Mouse (Mus musculus) testis, postnatal 10 days (tissue): ENCODE results near the gene Gm12794.
"Not testable (repeated sequence)": the region's sequence is repeated elsewhere in the genome, so short reads cannot be mapped to it uniquely, and the experiment has no call there.

Experiments
- DNase-seq: peaks from one replicate; pipeline ENCODE4 v3.0.0; 2021; ENCODE audit warnings: low spot score

The Gm12794 gene

GRCm38 (mm10) chr4:101940107-101940506 is at the start of gene Gm12794:
TSS of gene Gm12794 (plus strand) at chr4:101940407.
- not testable (repeated sequence) for DNase-seq

GRCm38 (mm10) chr4:101893656-101894420 is 46.4 kb upstream of the Gm12794 start, which contains the start of gene C130073F10Rik:
TSS of gene C130073F10Rik (minus strand) at chr4:101893789.
- no peak for DNase-seq

GRCm38 (mm10) chr4:101908821-101909220 is 31.4 kb upstream of the Gm12794 start, which contains the start of gene Gm12800:
TSS of gene Gm12800 (plus strand) at chr4:101909121.
- not testable (repeated sequence) for DNase-seq

GRCm38 (mm10) chr4:101980949-101981348 is 40.7 kb downstream of the Gm12794 start, which contains the start of gene Gm12790:
TSS of gene Gm12790 (minus strand) at chr4:101981049.
- DNase-seq: not testable (repeated sequence)

- DNase-seq: no peak
Observed at GRCm38 (mm10) chr4:101985678-101986077, 45.5 kb downstream of the Gm12794 start.

GRCm38 (mm10) chr4:101986326-101986725 is 46.1 kb downstream of the Gm12794 start, which contains the start of gene Gm12789:
TSS of gene Gm12789 (plus strand) at chr4:101986626.
- not testable (repeated sequence) for DNase-seq
